Mouse (Mus musculus) erythroblast, embryonic 14.5 days (primary cell): ENCODE measurements at regions not wholly inside any gene's neighbourhood (a gene's known extent, or its start where the extent isn't known, plus 50 kb on each side); places are given as distances from the start of the nearest gene placed in this dataset.

Experiments
- H3K27me3 ChIP-seq: 2 replicates; pipeline ENCODE4 v1.6.1; 2012; ENCODE audit warnings: inconsistent platforms; ENCODE audit not compliant: control insufficient read depth
- H3K36me3 ChIP-seq: 2 replicates; pipeline ENCODE4 v1.6.1; 2012; ENCODE audit warnings: mild to moderate bottlenecking, inconsistent platforms; ENCODE audit not compliant: control insufficient read depth
- H3K4me1 ChIP-seq: 2 replicates; pipeline ENCODE4 v1.6.1; 2012; ENCODE audit warnings: inconsistent platforms; ENCODE audit not compliant: control insufficient read depth
- H3K4me3 ChIP-seq: replicated peaks from 2 replicates; pipeline ENCODE3; 2012; ENCODE audit warnings: moderate library complexity, mild to moderate bottlenecking, inconsistent platforms
- H3K9me3 ChIP-seq: 2 replicates; pipeline ENCODE4 v1.6.1; 2012; ENCODE audit warnings: low read length, inconsistent platforms, mixed read lengths; ENCODE audit not compliant: control insufficient read depth
- GATA1 ChIP-seq: IDR thresholded peaks from 2 replicates; pipeline ENCODE4 v1.6.1; 2012; ENCODE audit warnings: low read length, inconsistent platforms, mixed read lengths
- TAL1 ChIP-seq: IDR thresholded peaks from 3 replicates; pipeline ENCODE4 v1.6.1; 2012; ENCODE audit warnings: low read length, inconsistent platforms, mixed read lengths

DNA sequence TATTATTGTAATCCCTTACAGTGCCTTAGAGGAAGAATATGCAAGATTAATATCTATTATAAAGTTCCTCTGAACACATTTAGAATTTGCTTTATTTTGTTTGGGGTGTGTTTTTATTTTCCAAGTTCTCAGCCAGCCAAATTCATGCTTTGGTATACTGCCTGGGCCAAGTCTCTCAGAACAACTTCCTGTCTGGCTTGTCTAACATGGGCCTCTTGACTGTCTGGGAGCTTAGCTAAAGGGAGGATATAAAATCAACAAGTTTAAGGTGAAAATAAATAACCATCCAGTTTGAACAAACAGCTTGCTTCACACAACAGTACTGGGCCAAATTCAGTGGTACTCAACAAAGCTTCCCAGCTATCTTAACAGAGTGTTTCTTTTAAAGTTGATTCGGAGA, 669.5 kb downstream of the Kcnj2 start:
- Histone ChIP-seq H3K36me3 (no peaks in the 10 kb centered on the region), H3K4me3 (no peak overlapping the region), H3K4me1 (no peaks in the 10 kb centered on the region), H3K9me3 (no peaks in the 10 kb centered on the region), H3K27me3 (no peaks in the 10 kb centered on the region)
- TF ChIP-seq GATA1 = no peak
- TF ChIP-seq TAL1 = no peak

DNA sequence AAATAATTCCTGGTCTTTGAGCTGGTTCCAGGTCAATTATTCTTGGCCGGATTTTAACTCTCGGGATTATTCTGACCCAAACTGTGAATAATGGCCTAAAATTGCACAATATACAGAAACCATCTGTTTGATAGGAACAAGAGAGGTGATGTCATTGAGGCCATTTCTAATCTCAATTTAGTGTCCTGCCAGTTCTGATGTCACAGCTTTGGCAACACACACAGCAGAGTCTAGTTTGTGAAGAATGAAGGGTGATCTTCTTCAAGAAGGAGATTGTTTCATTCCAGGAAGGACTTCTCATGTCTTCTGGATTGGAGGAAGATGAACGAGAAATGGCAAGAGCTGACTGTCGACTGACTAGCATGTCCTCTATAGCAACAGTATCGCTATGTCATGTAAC, 670.0 kb downstream of the Kcnj2 start:
- Histone ChIP-seq H3K4me1 (no peaks in the 10 kb centered on the region), H3K9me3 (no peaks in the 10 kb centered on the region), H3K4me3 (no peak overlapping the region), H3K27me3 (no peaks in the 10 kb centered on the region), H3K36me3 (no peaks in the 10 kb centered on the region)
- TF ChIP-seq GATA1 = no peak
- no peak for TF ChIP-seq TAL1

DNA sequence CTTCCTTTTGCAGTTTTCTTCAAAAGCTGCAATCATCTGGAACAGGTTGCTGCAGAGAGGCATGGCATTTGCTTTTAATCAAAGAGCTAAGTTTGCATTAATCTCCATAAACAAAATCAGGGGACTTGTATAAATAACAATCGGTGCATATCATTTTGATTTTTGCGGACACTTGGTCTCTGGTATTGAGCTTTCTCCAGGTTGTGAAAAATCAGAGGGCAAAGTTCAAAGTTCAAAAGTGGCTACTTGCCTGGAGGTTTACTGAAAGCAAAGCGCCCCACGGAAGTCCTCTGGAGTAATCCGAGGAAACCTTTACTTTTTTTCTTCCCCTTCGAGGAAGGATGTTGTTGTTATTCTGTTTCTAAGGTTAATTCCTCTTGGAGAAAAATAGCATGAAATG, 677.4 kb downstream of the Kcnj2 start:
- TF ChIP-seq GATA1 (no peak), TAL1 (no peak)

DNA sequence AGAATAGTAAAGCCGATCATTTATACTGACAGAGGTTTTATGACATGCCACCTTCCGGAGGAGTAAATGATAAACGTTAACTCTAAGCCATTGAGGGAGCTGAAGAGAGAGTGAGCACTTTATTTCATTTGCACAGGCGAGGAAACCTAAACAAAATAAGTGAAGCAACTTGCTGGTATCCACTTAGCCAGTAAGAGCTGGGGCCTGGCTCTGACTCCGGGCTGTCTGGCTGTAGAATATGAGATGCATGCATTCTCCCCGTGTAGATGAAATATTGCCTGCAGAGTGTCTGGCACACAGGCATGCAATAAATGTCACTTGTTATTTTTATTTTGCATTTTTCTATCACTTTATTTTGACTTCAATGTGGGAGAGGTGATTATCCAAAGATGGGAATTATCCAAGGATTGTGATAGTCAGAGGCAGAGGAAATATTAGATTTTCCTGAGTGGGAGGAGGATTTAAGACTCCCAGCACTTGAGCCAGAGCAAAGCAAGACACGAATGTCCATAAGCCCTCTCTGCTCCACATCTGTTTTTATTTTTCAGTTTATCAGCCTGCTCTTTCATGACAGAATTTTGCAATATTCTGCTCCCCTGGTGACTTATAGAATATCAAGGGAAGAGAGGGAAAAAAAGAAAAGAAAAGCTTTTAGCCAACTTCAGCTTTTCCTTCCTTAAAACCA, 681.4 kb downstream of the Kcnj2 start:
- H3K36me3 ChIP-seq = no peaks in the 10 kb centered on the region
- peaks cover 3% of the 10 kb centered on the region for H3K4me1 ChIP-seq
- H3K9me3 ChIP-seq = no peaks in the 10 kb centered on the region
- H3K27me3 ChIP-seq = no peaks in the 10 kb centered on the region
- TF ChIP-seq GATA1 (no peak), TAL1 (no peak)
- no peak overlapping the region for H3K4me3 ChIP-seq

More for the DNA sequence above, 677.4 kb downstream of the Kcnj2 start:
- H3K4me3 ChIP-seq = no peak overlapping the region
- peaks cover 3% of the 10 kb centered on the region for H3K4me1 ChIP-seq
- H3K27me3 ChIP-seq = no peaks in the 10 kb centered on the region
- no peaks in the 10 kb centered on the region for H3K9me3 ChIP-seq
- no peaks in the 10 kb centered on the region for H3K36me3 ChIP-seq

DNA sequence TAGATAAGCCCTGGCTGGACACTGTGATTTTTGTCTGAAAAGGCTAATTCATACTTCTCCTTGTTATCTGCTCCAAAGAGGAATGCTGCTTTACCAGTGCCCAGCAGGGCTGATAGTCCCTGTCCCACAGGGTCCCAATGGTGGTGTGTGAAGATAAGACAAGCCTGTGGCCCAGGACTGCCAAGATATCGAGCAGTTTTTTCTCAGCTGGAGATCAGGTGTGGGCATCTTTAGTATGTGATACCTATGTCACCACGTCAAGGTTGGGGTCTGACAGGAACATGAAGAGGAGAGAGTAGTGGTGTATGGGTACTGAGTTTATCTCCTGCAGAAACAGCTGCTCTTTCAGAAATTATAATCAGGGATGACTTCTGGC, 682.0 kb downstream of the Kcnj2 start:
- Histone ChIP-seq H3K36me3 (no peaks in the 10 kb centered on the region), H3K4me1 (peaks cover 3% of the 10 kb centered on the region), H3K27me3 (no peaks in the 10 kb centered on the region), H3K9me3 (no peaks in the 10 kb centered on the region), H3K4me3 (no peak overlapping the region)
- TF ChIP-seq TAL1 (no peak), GATA1 (no peak)

DNA sequence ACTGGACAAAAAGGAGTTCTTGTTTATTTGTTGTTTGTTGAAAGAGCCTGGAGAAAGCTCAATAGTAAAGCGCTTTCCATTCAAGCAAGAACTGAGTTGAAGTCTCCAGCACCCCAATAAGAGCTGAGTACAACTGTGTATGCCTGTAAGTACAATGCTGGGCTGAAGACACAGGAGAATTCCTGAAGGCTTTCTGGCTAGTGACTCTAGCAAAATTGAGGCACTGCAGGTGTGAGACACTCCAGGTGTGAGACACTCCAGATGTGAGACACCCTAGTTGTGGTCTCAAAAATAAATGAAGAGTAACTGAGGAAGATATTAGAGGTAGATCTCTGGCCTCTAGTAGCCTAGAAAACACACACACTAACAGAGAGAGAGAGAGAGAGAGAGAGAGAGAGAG, 682.5 kb downstream of the Kcnj2 start:
- H3K36me3 ChIP-seq = no peaks in the 10 kb centered on the region
- no peak overlapping the region for H3K4me3 ChIP-seq
- H3K27me3 ChIP-seq = no peaks in the 10 kb centered on the region
- TF ChIP-seq TAL1 (no peak), GATA1 (no peak)
- H3K4me1 ChIP-seq = peaks cover 3% of the 10 kb centered on the region
- H3K9me3 ChIP-seq = no peaks in the 10 kb centered on the region

DNA sequence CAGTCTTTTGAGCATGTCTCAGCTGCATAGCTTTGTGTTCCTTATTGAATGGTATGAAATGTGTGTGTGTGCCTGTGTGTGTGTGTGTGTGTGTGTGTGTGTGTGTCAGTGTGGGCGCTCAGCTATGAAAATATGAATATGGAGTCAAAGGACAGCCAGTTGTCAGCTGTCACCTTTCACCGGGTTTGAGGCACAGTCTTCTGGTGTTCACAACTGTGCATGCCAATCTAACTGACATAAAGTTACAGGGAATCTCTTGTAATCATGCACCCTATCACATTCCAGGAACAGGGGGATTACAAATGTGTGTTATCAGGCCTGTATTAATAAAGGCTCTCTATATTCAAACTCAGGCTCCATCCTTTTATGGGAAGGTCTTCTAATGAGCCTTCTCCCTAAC, 688.8 kb downstream of the Kcnj2 start:
- Histone ChIP-seq H3K4me3 (no peak overlapping the region), H3K9me3 (no peaks in the 10 kb centered on the region), H3K27me3 (no peaks in the 10 kb centered on the region), H3K36me3 (no peaks in the 10 kb centered on the region), H3K4me1 (no peaks in the 10 kb centered on the region)
- TF ChIP-seq GATA1 (no peak), TAL1 (no peak)

DNA sequence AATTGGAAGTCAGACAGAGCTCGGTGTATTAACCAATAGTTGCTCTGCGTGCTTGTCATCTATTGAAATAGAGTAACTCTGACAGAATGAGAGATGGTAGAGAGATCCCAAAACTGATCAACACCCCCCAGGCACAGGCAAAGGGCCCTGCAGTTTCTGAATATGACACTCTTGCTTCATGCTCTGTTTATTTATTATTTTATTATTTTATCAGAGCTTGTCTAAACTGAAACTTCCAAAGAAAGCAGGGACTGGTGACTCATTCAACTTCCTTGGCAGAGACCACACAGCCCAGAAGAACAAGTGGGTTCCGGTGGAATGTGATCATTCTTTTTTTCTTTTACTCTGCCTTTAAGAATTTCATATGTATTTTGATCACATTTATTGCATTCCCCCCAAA, 697.1 kb downstream of the Kcnj2 start:
- no peaks in the 10 kb centered on the region for H3K9me3 ChIP-seq
- H3K4me1 ChIP-seq = no peaks in the 10 kb centered on the region
- no peak overlapping the region for H3K4me3 ChIP-seq
- H3K27me3 ChIP-seq = no peaks in the 10 kb centered on the region
- TF ChIP-seq TAL1 (no peak), GATA1 (no peak)
- no peaks in the 10 kb centered on the region for H3K36me3 ChIP-seq

DNA sequence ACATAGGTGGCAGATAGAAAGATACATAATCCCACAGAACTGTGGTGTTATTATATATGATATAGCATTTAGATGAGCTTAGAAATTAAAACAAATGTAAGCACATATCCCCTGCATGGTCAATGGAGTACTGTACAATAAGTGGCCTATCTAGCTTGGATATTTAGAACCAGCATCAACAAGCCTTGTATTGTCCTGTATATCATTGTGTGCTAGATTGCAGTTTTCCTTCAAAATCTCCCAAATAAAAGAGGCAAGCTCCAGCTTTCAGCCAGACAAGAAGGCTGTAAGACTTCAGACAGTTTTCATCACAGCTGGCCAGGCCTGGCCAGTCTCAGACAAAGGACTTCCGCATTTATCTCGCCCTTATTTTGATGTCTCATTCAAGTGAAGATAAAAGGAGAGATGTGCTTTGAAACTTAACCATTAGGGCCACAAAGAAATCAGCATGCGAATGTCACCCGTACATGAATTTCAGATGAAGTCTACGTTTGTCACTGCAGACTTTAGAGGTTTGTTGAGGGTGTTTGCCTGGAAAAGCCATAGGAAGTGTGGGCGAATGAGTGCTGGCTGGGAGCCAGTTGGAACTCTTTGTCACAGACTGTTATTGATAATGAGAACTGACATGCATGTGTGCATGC, 700.5 kb downstream of the Kcnj2 start:
- Histone ChIP-seq H3K4me1 (no peaks in the 10 kb centered on the region), H3K9me3 (no peaks in the 10 kb centered on the region), H3K27me3 (no peaks in the 10 kb centered on the region), H3K4me3 (no peak overlapping the region), H3K36me3 (no peaks in the 10 kb centered on the region)
- no peak for TF ChIP-seq TAL1
- no peak for TF ChIP-seq GATA1
